Mouse (Mus musculus): ENCODE data around the gene Sbf1. TPM values are rescaled to one million over a fixed set of nuclear protein-coding genes. Genes with fewer than 3 reads are reported as not detected.

The Sbf1 gene
- total and polyA plus RNA-seq, 3 experiments: 22.6 to 79.1 (median 69.3) TPM

DNA sequence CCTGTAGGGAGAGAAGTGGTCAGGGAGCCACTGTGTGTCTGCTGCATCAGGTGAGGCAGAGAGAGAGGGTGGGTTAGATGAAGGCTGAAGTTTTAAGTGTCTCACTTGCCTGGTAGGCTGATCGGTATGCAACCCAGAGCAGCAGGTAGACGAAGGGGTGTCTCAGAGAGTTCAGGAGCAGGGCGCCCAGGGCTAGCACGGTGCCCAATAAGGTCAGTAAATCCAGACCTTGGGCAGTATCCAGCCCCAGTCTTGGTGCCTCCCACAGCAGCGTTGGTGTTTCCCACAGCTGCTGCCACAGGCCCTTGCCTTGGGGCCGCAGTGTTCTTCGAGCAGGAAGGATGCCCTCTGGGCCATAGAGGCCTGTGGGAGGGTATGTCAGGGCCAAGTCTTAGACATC lies 39.3 kb upstream of the Sbf1 start:
- Histone ChIP-seq H3K9ac (ENCODE audit: insufficient read depth, low read depth) (peak overlapping the region; percentile 50), H3K4me3 (replicated peaks in 1 of 3; ENCODE audit: low read depth in 2 of 3, low read length in 2 of 3, poor library complexity in 1 of 3) (peak overlapping the region; percentile 71 to 88 (median 85)), H3K27me3 (replicated peaks) (no peaks in the 10 kb centered on the region), H3K79me2 (replicated peaks; ENCODE audit: control insufficient read depth, extremely low read depth, insufficient read depth, poor library complexity, severe bottlenecking) (peaks cover 45% of the 10 kb centered on the region), H3K27ac (ENCODE audit: insufficient read depth, low read depth) (no peak overlapping the region), H3K4me2 (ENCODE audit: insufficient read depth, low read depth, poor library complexity, severe bottlenecking) (peak overlapping the region; percentile 65), H3K36me3 (replicated peaks in 1 of 2; ENCODE audit: control insufficient read depth in 1 of 2, insufficient read depth in 1 of 2, low read length in 1 of 2) (peaks cover 36 to 61% of the 10 kb centered on the region in 2 experiments), H3K4me1 (ENCODE audit: control insufficient read depth in 1 of 2, insufficient read depth in 2 of 2) (peaks cover 15 to 36% of the 10 kb centered on the region in 2 experiments), H3K9me3 (replicated peaks; ENCODE audit: low read length) (no peaks in the 10 kb centered on the region)
- TF ChIP-seq POLR2AphosphoS2 (IDR thresholded peaks at IDR 0.05; ENCODE audit: low read depth, low read length) (no peak), UBTF (IDR thresholded peaks at IDR 0.05; ENCODE audit: low read depth, low read length) (no peak), KAT2A (IDR thresholded peaks at IDR 0.05; ENCODE audit: insufficient replicate concordance, low read length) (no peak), ETS1 (conservative IDR thresholded peaks at IDR 0.05; ENCODE audit: low read depth, low read length) (no peak), JUN (IDR thresholded peaks at IDR 0.05; ENCODE audit: insufficient read depth, low read depth, low read length) (no peak), CHD1 (IDR thresholded peaks at IDR 0.05; ENCODE audit: low read depth, low read length) (no peak), USF1 (IDR thresholded peaks at IDR 0.05; ENCODE audit: low read depth, low read length) (no peak), ZC3H11A (IDR thresholded peaks at IDR 0.05; ENCODE audit: low read depth, low read length) (no peak), TBP (conservative IDR thresholded peaks at IDR 0.05; ENCODE audit: low read depth, low read length) (no peak), JUND (conservative IDR thresholded peaks at IDR 0.05; ENCODE audit: low read depth, low read length) (no peak), PAX5 (IDR thresholded peaks at IDR 0.05; ENCODE audit: low read length) (no peak), GABPA (IDR thresholded peaks at IDR 0.05; ENCODE audit: insufficient replicate concordance, low read depth, low read length) (no peak), NELFE (IDR thresholded peaks at IDR 0.05; ENCODE audit: low read depth, low read length) (no peak), NRF1 (IDR thresholded peaks at IDR 0.05; ENCODE audit: low read depth, low read length) (no peak), MAFK (IDR thresholded peaks at IDR 0.05; ENCODE audit: insufficient replicate concordance, low read length) (no peak), MXI1 (IDR thresholded peaks at IDR 0.05; ENCODE audit: low read depth, low read length) (no peak), RAD21 (IDR thresholded peaks at IDR 0.05; ENCODE audit: low read depth, low read length) (no peak), SIN3A (IDR thresholded peaks at IDR 0.05; ENCODE audit: low read length) (no peak)
- dilution Hi-C loops (cut with MboI; ENCODE audit: extremely low pct_ligation_motif_present, extremely low pct_unique_long_range_greater_than_20kb, low sequenced_read_pairs): no loop called here
- in situ Hi-C loops (cut with MboI; ENCODE audit: low pct_ligation_motif_present, low pct_unique_long_range_greater_than_20kb, low sequenced_read_pairs): loop anchor here (25.0 kb wide), 1 partner anchor 242 kb away; the partner anchor contains the start of gene Tubgcp6
- no peak for DNase-seq (ENCODE audit: extremely low read depth)

DNA sequence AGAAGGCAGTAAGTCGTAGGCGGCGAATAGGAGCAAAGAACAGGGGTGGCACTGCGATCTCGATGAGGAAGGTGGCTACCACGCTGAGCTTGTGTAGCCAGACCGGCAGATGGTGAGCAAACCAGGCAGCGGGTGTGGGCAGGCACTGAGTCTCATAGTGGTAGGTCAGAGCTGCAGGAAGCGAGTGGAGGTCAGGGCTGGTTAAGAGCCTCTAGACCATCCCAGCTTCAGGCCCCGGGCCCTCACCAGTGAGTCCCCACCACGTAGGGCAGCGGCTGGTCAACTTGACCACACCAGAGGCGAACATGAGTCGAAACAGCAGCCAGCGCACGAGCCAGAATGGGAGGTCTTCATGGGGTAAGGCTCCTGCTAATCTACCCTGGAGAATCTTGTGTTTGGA lies 38.7 kb upstream of the Sbf1 start:
- no peak for TF ChIP-seq RAD21 (IDR thresholded peaks at IDR 0.05; ENCODE audit: low read depth, low read length)
- Histone ChIP-seq H3K9ac (ENCODE audit: insufficient read depth, low read depth) (no peak overlapping the region), H3K27me3 (replicated peaks) (no peaks in the 10 kb centered on the region), H3K79me2 (replicated peaks; ENCODE audit: control insufficient read depth, extremely low read depth, insufficient read depth, poor library complexity, severe bottlenecking) (peaks cover 39% of the 10 kb centered on the region), H3K4me3 (replicated peaks in 1 of 3; ENCODE audit: low read depth in 2 of 3, low read length in 2 of 3, poor library complexity in 1 of 3) (no peak overlapping the region), H3K36me3 (replicated peaks in 1 of 2; ENCODE audit: control insufficient read depth in 1 of 2, insufficient read depth in 1 of 2, low read length in 1 of 2) (peaks cover 36 to 56% of the 10 kb centered on the region in 2 experiments), H3K9me3 (replicated peaks; ENCODE audit: low read length) (no peaks in the 10 kb centered on the region), H3K27ac (ENCODE audit: insufficient read depth, low read depth) (no peak overlapping the region), H3K4me1 (ENCODE audit: control insufficient read depth in 1 of 2, insufficient read depth in 2 of 2) (peaks cover 12 to 30% of the 10 kb centered on the region in 2 experiments), H3K4me2 (ENCODE audit: insufficient read depth, low read depth, poor library complexity, severe bottlenecking) (peak overlapping the region; percentile 65; the same call in 1 of the 2 replicates)
- in situ Hi-C loops (cut with MboI; ENCODE audit: low pct_ligation_motif_present, low pct_unique_long_range_greater_than_20kb, low sequenced_read_pairs) (loop anchor here (25.0 kb wide), 1 partner anchor 242 kb away; the partner anchor contains the start of gene Tubgcp6), dilution Hi-C loops (cut with MboI; ENCODE audit: extremely low pct_ligation_motif_present, extremely low pct_unique_long_range_greater_than_20kb, low sequenced_read_pairs) (no loop called here)
- DNase-seq (ENCODE audit: extremely low read depth): no peak

Data from CH12.LX (cell line).